Mouse (Mus musculus): ENCODE data around the gene Krtap29-1. TPM values are rescaled to one million over a fixed set of nuclear protein-coding genes. Genes with fewer than 3 reads are reported as not detected.

Krtap29-1 gene
- polyA plus RNA-seq (2015; fragmentation: Nextera tagmentation; extraction: Ambion mirVana) = not detected in 2 replicates

DNA sequence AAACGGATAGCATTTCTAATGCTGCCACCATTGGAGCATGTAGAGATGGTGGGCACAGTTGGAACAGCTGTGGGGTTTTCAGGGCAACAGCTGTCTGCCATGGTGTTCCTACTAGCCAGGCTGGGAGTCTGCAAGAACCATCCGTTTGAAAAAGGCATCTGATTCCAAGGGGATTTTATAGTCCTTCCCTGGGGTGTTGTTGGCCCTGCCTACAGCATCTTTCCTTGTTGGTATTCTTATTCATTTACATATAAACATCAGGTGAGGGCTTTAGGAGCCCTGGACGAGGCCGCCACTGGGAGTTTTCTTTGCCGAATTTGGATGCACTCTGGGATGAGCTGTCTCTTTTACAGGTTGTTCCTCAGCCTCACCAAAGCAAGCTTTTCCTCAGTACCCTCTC lies at the start of gene Krtap29-1:
Krtap29-1 (minus strand) TSS at position 101 of the 400 bp plus-strand sequence.
- H3K27me3 ChIP-seq (ENCODE audit: control insufficient read depth, insufficient read depth, low read depth, low read length) = no peaks in the 10 kb centered on the region
- no peak within 1 kb of the TSS for H3K4me2 ChIP-seq (ENCODE audit: low read length)
- no peak within 1 kb of the TSS for H3K4me3 ChIP-seq (ENCODE audit: low read depth, low read length)
- no peaks in the 10 kb centered on the region for H3K4me1 ChIP-seq (ENCODE audit: control insufficient read depth, insufficient read depth, low read length)
- no peak for ATAC-seq
- no peaks in the 10 kb centered on the region for H3K9me3 ChIP-seq (replicated peaks; ENCODE audit: control insufficient read depth, low read length, poor library complexity, severe bottlenecking)
- H3K9ac ChIP-seq (ENCODE audit: low read depth, low read length) = no peak within 1 kb of the TSS
- H3K36me3 ChIP-seq (ENCODE audit: control insufficient read depth, insufficient read depth, low read length) = no peaks in the 10 kb centered on the region
- no peak within 1 kb of the TSS for H3K27ac ChIP-seq (ENCODE audit: low read length)
- WGBS = 72% methylated on average over 5 of the region's 5 CpGs

DNA sequence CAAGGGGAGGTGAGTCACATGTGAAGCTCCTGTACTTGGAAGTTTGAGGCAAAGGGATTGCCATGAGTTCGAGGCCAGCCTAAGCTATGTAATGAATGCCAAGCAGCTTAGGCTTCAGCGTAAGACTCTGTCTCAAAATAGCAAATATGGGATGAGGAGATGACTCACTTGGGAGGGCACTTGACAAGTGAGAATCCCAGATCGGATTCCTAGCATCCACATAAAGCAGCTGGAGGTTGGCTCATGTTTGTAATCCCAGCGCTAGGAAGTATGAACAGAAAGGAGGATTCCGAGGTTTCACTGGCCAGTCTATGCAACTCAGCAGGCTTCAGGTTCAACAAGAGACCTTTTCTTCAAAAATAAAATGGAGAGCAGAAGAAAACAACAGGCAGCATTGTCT lies 42.6 kb upstream of the Krtap29-1 start:
- Histone ChIP-seq H3K27me3 (ENCODE audit: control insufficient read depth, insufficient read depth, low read depth, low read length) (no peaks in the 10 kb centered on the region), H3K27ac (ENCODE audit: low read length) (no peak overlapping the region), H3K9me3 (replicated peaks; ENCODE audit: control insufficient read depth, low read length, poor library complexity, severe bottlenecking) (no peaks in the 10 kb centered on the region), H3K4me2 (ENCODE audit: low read length) (no peak overlapping the region), H3K9ac (ENCODE audit: low read depth, low read length) (no peak overlapping the region), H3K36me3 (ENCODE audit: control insufficient read depth, insufficient read depth, low read length) (no peaks in the 10 kb centered on the region), H3K4me3 (ENCODE audit: low read depth, low read length) (no peak overlapping the region), H3K4me1 (ENCODE audit: control insufficient read depth, insufficient read depth, low read length) (no peaks in the 10 kb centered on the region)
- WGBS = 81% methylated on average over 5 of the region's 5 CpGs
- no peak for ATAC-seq

DNA sequence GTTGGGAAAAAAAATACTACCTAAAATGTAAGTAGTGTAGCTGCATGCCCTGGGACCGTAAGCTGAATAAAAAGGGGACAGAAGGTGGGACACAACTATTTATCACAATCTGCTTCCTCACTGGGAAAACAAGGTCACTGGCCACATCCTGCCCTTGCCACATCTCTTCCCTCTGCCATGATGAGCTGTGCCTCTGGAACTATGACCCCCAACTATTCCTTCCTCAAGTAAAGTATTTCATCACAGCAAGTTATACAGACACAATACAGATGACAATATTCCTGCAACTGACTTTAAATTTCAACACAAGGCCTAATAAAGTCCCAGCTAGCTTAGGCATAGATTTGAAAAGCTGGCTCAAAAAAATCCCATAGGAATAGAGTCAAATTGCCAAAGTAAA lies 40.6 kb upstream of the Krtap29-1 start:
- WGBS = 100% methylated on average over 1 of the region's 1 CpGs
- no peak for ATAC-seq
- Histone ChIP-seq H3K4me1 (ENCODE audit: control insufficient read depth, insufficient read depth, low read length) (no peaks in the 10 kb centered on the region), H3K36me3 (ENCODE audit: control insufficient read depth, insufficient read depth, low read length) (no peaks in the 10 kb centered on the region), H3K9me3 (replicated peaks; ENCODE audit: control insufficient read depth, low read length, poor library complexity, severe bottlenecking) (no peaks in the 10 kb centered on the region), H3K4me2 (ENCODE audit: low read length) (no peak overlapping the region), H3K27me3 (ENCODE audit: control insufficient read depth, insufficient read depth, low read depth, low read length) (no peaks in the 10 kb centered on the region), H3K4me3 (ENCODE audit: low read depth, low read length) (no peak overlapping the region), H3K9ac (ENCODE audit: low read depth, low read length) (no peak overlapping the region), H3K27ac (ENCODE audit: low read length) (no peak overlapping the region)

DNA sequence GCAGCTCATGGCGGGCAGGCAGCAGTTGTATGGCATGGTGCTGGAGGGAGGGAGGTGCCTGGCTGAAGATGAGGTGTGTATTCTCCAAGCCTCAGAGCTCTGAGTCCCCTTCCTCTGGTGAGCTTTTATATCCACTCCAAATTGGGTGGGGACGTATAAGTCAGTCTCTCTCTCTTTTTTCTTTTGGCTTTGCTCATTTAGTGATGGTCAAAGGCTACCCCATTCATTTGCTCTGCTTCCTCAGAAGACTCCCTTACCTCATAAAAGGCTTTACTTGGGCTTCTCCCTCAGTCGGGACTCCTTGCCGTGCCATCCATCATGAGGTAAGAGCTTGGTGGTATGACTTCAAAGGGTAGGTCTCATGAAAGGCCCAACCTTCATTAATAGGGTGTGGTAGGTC lies 37.3 kb upstream of the Krtap29-1 start, which contains the start of gene Krt33a:
Krt33a (minus strand) TSS at position 101 of the 400 bp plus-strand sequence.
- H3K4me2 ChIP-seq (ENCODE audit: low read length) = no peak within 1 kb of the TSS
- no peak within 1 kb of the TSS for H3K4me3 ChIP-seq (ENCODE audit: low read depth, low read length)
- 82% methylated on average over 4 of the region's 4 CpGs for WGBS
- no peak within 1 kb of the TSS for H3K27ac ChIP-seq (ENCODE audit: low read length)
- no peaks in the 10 kb centered on the region for H3K36me3 ChIP-seq (ENCODE audit: control insufficient read depth, insufficient read depth, low read length)
- no peak for ATAC-seq
- H3K9me3 ChIP-seq (replicated peaks; ENCODE audit: control insufficient read depth, low read length, poor library complexity, severe bottlenecking) = no peaks in the 10 kb centered on the region
- no peak within 1 kb of the TSS for H3K9ac ChIP-seq (ENCODE audit: low read depth, low read length)
- H3K4me1 ChIP-seq (ENCODE audit: control insufficient read depth, insufficient read depth, low read length) = no peaks in the 10 kb centered on the region
- H3K27me3 ChIP-seq (ENCODE audit: control insufficient read depth, insufficient read depth, low read depth, low read length) = no peaks in the 10 kb centered on the region

DNA sequence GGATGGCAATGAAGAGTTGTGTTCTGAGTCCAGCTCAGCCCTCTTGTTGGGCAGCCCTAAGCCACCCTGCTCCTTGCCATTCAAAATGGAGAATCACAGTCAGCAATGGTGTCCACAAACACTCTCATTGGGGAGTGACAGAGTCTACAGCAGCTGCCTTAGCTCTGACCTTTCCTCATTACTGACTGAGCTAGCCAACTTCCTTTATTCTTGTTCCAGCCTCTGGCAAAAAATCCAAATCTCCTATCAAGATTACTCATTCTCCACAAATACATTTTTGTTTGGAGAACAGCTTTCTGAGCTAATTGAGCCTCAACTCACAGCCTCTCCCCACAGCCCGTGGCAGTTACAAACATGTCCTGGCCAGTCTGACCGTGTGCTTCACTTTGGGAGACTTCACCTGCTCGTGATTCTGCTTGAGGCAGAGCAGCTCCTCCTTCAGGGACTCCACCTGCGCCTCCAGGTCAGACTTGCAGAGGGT lies 34.9 kb upstream of the Krtap29-1 start:
- Histone ChIP-seq H3K4me1 (ENCODE audit: control insufficient read depth, insufficient read depth, low read length) (no peaks in the 10 kb centered on the region), H3K27me3 (ENCODE audit: control insufficient read depth, insufficient read depth, low read depth, low read length) (no peaks in the 10 kb centered on the region), H3K4me3 (ENCODE audit: low read depth, low read length) (no peak overlapping the region), H3K27ac (ENCODE audit: low read length) (no peak overlapping the region), H3K4me2 (ENCODE audit: low read length) (no peak overlapping the region), H3K36me3 (ENCODE audit: control insufficient read depth, insufficient read depth, low read length) (no peaks in the 10 kb centered on the region), H3K9ac (ENCODE audit: low read depth, low read length) (no peak overlapping the region), H3K9me3 (replicated peaks; ENCODE audit: control insufficient read depth, low read length, poor library complexity, severe bottlenecking) (no peaks in the 10 kb centered on the region)
- ATAC-seq = no peak
- WGBS = 84% methylated on average over 4 of the region's 4 CpGs

DNA sequence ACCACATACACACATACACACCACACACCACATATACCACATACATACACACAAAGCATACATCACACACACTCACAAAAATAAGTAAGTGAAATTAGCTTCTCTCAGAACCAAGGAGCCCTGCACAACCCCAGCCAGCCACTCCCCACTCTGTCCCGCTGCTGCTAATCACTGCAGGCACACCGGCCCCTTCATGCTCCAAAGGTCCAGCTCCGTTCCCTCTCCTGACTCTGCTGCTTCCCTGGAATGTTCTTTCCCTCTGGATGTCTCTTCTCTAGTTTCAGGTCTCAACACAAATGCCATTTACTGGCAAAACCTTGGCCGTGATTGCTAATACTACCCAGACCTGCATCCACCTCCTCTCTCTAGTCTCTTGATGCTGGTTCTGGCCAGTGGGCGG lies 31.8 kb upstream of the Krtap29-1 start:
- no peak overlapping the region for H3K9ac ChIP-seq (ENCODE audit: low read depth, low read length)
- H3K27ac ChIP-seq (ENCODE audit: low read length) = no peak overlapping the region
- no peaks in the 10 kb centered on the region for H3K27me3 ChIP-seq (ENCODE audit: control insufficient read depth, insufficient read depth, low read depth, low read length)
- H3K4me3 ChIP-seq (ENCODE audit: low read depth, low read length) = no peak overlapping the region
- no peaks in the 10 kb centered on the region for H3K9me3 ChIP-seq (replicated peaks; ENCODE audit: control insufficient read depth, low read length, poor library complexity, severe bottlenecking)
- WGBS = 83% methylated on average over 5 of the region's 5 CpGs
- H3K36me3 ChIP-seq (ENCODE audit: control insufficient read depth, insufficient read depth, low read length) = no peaks in the 10 kb centered on the region
- no peak for ATAC-seq
- no peak overlapping the region for H3K4me2 ChIP-seq (ENCODE audit: low read length)
- no peaks in the 10 kb centered on the region for H3K4me1 ChIP-seq (ENCODE audit: control insufficient read depth, insufficient read depth, low read length)

DNA sequence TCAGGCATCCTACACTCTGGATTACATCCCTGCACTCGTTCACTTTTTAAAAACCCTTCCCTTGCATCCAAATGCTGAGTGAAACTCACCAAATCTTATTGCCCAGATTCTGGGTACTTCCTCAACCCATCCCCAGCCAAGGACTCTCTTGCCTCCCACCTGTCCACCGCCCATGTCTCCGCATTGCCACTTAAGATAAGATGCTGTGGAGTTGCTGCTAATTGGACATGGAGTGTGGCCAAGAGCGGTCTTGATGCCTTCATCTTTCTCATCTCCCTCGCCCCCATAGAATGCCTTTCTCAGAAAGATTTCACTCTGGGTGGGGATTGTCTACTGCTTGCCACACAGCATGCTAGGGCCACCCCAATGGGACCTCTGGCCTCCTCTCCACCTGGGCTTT lies 29.5 kb upstream of the Krtap29-1 start:
- H3K36me3 ChIP-seq (ENCODE audit: control insufficient read depth, insufficient read depth, low read length) = no peaks in the 10 kb centered on the region
- ATAC-seq = no peak
- no peak overlapping the region for H3K27ac ChIP-seq (ENCODE audit: low read length)
- H3K27me3 ChIP-seq (ENCODE audit: control insufficient read depth, insufficient read depth, low read depth, low read length) = no peaks in the 10 kb centered on the region
- no peak overlapping the region for H3K4me2 ChIP-seq (ENCODE audit: low read length)
- H3K4me1 ChIP-seq (ENCODE audit: control insufficient read depth, insufficient read depth, low read length) = no peaks in the 10 kb centered on the region
- WGBS = 84% methylated on average over 5 of the region's 5 CpGs
- no peaks in the 10 kb centered on the region for H3K9me3 ChIP-seq (replicated peaks; ENCODE audit: control insufficient read depth, low read length, poor library complexity, severe bottlenecking)
- no peak overlapping the region for H3K4me3 ChIP-seq (ENCODE audit: low read depth, low read length)
- no peak overlapping the region for H3K9ac ChIP-seq (ENCODE audit: low read depth, low read length)

DNA sequence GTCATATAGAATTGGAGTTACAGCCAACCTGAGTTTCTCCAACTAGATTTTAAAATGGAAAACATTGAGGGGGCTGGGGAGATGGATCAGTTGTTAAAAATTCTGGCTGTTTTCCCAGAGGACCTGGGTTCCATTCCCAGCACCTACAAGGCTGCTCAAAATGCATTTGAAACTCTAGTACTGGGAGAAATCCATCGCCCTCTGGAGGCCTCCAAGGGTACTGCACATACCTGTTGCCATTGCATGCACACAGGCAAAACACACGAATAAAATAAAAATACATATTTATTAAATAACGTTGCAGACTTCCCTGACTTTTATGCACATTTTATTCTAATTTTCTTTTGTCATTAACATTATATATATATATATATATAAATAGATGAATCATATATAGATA lies 27.8 kb upstream of the Krtap29-1 start:
- H3K4me3 ChIP-seq (ENCODE audit: low read depth, low read length) = no peak overlapping the region
- H3K27ac ChIP-seq (ENCODE audit: low read length) = no peak overlapping the region
- H3K9me3 ChIP-seq (replicated peaks; ENCODE audit: control insufficient read depth, low read length, poor library complexity, severe bottlenecking) = no peaks in the 10 kb centered on the region
- H3K4me1 ChIP-seq (ENCODE audit: control insufficient read depth, insufficient read depth, low read length) = no peaks in the 10 kb centered on the region
- ATAC-seq = no peak
- H3K36me3 ChIP-seq (ENCODE audit: control insufficient read depth, insufficient read depth, low read length) = no peaks in the 10 kb centered on the region
- H3K9ac ChIP-seq (ENCODE audit: low read depth, low read length) = no peak overlapping the region
- no peaks in the 10 kb centered on the region for H3K27me3 ChIP-seq (ENCODE audit: control insufficient read depth, insufficient read depth, low read depth, low read length)
- WGBS = 59% methylated on average over 3 of the region's 3 CpGs
- H3K4me2 ChIP-seq (ENCODE audit: low read length) = no peak overlapping the region

DNA sequence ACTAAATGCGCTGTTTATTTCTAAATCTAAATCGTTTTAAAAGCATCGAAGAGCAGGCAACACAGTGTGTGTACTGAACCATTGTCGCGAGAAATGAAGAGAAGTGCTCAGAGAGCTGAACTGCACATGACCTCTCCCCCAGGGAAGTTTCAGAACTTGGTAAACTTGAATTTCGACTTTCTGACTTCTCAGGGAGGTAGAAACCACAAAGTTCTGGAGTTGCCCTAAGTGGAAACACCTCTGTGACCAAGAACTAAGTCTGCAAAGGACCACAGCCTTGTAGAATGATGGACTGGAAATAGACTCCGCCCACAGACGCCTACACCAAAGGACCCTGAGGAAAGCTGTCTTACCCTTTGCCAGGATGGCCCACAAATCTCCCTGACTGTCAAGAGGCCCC lies 27.1 kb upstream of the Krtap29-1 start:
- Histone ChIP-seq H3K4me1 (ENCODE audit: control insufficient read depth, insufficient read depth, low read length) (no peaks in the 10 kb centered on the region), H3K9me3 (replicated peaks; ENCODE audit: control insufficient read depth, low read length, poor library complexity, severe bottlenecking) (no peaks in the 10 kb centered on the region), H3K27me3 (ENCODE audit: control insufficient read depth, insufficient read depth, low read depth, low read length) (no peaks in the 10 kb centered on the region), H3K4me3 (ENCODE audit: low read depth, low read length) (no peak overlapping the region), H3K27ac (ENCODE audit: low read length) (no peak overlapping the region), H3K9ac (ENCODE audit: low read depth, low read length) (no peak overlapping the region), H3K36me3 (ENCODE audit: control insufficient read depth, insufficient read depth, low read length) (no peaks in the 10 kb centered on the region), H3K4me2 (ENCODE audit: low read length) (no peak overlapping the region)
- 92% methylated on average over 8 of the region's 8 CpGs for WGBS
- ATAC-seq = no peak
